Mouse (Mus musculus) yolk sac, embryonic 10.5 days (tissue): ENCODE measurements around the gene Olfr569.
A peak's percentile ranks its signal among the peaks of the same experiment; 100 is the strongest.

Experiments used
- DNase-seq: peaks from one replicate; pipeline ENCODE4 v3.0.0-alpha.2; 2017; ENCODE audit warnings: low spot score

Olfr569 gene

DNA sequence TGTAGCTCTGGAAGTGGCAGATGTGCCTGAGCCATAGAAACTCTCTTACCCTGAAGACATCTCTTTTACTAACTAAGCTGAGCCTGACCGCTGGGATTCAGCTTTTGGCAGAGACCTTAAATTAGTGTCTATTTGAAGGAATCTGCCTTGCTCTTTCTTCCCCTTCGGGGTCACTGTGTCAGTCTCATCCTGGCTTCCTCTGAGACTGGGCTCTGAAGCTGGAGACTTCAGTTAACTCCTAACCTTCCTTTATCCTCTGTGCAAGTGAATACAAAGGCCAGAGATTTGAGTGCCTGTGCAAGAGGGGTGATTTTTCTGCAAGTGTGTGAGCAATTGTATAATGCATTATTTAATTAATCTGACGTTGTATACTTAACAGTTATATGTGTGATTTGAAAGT, at the start of gene Olfr569:
Gene Olfr569 (minus strand): TSS at position 101 of the 400 bp plus-strand sequence.
- no peak for DNase-seq

DNA sequence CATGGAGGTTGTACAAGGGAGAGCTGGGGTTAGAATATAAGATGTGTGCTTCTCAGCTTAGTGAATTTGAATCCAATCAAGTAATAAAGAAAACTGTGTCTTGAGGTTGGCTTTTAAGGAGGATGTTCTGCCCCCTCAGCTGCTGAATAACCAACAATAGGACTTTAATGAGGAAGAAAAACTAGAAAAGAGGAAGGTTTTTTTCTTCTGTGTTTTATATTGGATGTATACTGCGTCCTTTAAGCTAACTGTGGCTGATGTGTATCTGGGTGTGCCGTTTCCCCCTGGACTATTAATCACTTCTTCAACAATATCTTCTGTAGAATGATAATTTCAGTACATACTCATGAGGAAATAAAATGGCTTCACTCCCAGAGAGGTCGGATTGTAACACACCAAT, 36.4 kb upstream of the Olfr569 start:
- DNase-seq = no peak

DNA sequence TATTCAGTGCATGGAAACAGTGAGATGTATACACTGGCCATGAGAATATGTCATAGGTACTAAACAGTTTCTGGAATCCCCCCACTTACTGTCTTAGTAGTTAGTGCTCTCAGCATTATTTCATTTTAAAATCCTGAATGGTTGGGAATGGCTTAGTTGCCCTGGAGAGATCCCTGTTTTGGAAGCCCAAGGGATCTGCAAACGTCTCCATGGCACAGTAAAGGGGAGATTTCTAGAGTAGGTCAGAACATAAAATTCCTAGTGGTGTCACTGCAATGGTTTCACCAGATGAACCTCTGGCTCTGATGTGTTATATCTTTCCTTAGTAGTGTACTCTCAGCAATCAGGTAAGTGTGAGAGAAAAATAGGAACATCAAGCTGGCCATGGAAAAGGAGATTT, 33.4 kb upstream of the Olfr569 start, which contains the start of gene Olfr572:
Gene Olfr572 (plus strand): TSS at position 301 of the 400 bp plus-strand sequence.
- no peak for DNase-seq

DNA sequence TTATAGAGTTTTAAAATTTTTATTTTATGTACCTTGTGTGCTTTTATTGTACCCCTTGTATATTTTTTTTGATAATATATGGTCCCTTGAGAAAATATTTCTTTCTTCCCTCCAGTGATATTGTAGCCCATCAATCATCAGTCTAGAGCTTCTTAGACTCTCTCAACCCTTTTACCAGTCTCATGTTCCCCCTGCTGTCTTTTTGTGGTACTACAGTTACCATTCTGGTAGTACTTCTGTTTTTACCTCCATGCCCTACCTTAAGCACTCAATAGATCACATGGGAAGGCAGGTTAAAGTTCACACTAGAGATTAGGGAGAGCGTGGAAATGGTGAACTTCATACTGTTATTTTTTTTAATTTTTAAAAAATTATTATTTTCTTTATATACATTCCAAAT, 28.9 kb upstream of the Olfr569 start:
- peak; percentile 36 for DNase-seq

DNA sequence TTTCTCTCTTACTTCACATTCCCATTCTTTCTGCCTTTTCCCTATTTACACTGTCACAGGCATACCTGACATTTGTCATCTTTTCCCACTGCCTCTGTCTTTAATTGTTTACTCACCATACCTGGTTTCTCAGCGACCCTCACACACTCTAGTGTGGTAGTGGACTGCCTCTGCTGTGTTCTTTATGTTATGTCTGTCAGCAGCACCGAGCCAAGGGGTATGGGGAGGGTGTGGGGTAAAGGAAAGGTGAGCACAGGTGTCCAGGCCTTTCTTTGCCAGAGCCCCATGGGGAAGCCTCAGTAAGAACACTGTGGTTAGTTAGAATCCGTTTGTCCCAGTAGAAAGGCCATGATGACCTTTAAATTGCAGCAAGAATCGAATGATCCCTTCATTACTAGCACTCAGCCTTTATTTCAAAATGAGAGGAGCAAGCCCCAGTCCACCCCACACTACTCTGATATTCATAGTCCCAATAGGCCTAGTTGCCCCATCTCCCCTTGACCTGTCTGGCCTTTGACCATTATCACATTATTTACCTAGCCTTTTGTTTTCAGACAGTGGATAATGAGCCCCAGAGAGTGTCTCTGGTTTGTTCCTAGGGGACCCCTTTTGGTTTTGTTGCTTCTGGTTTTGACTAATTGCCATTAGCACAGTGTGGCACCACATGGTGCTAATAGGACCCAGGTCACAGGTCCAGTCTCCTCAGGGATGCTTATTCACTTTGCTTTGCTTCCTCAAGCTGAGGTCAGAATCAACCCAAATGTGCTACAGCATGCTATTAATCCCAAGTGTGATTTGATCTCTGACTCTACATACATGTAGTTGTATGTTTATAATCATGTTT, 26.6 kb upstream of the Olfr569 start, which contains the start of gene Olfr571:
Gene Olfr571 (minus strand): TSS at position 505 of the 844 bp plus-strand sequence.
- no peak for DNase-seq

DNA sequence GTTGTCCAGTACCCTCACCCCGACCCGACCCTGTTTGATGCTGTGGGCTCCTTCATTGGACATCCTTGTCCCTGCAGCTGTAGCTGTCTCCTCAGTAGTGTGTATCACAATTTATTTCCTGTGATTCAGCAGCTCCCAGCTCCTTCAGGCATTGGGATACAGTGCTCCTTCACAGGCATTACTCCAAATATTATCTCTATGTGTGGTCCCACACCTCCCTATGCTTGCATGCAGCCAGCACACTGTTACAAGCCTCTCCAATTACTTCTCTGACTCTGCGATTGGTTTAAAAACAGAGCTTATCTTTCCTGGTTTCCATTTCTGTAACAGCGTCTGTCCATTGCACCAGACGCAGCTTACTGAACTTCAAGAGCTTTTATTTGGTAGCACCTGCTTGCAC, 25.7 kb upstream of the Olfr569 start:
- no peak for DNase-seq

DNA sequence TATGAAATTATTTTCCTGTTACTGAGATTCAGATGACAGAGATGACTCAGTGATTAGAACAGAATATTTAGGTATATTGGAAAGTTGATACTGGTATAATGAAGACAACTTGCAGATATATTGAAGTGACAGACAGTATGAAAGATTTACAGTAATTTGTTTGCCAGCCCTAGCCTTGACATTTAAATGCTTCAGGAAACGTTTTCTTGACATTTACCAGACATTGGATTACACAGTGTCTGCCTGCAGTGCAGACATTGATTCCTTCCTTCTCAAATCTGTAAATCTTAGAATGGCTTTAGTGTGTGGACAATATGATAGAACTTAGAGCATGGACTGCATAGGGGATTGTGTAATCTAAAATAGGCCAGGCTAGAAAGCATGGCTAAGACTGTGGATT, 24.6 kb upstream of the Olfr569 start:
- no peak for DNase-seq

DNA sequence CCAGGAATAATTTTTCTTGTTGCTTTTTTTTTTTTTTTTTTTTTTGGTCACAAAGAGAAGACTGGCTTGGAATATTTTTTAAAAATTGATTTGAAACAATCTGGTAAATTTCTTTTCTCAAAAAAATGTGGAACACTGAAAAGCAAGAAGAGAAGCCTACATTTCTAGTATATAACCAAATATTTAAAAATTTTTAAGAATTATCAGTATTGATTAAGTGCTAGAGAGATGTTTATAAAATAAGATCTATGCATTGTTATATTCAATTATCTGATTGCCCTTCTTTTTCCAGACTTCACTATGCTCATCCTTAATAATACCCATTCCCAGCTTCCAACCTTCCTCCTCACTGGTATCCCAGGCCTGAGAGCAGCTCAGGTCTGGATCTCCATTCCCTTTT, 13.9 kb downstream of the Olfr569 start, which contains the start of gene Olfr568:
Gene Olfr568 (plus strand): TSS at position 301 of the 400 bp plus-strand sequence.
- no peak for DNase-seq

DNA sequence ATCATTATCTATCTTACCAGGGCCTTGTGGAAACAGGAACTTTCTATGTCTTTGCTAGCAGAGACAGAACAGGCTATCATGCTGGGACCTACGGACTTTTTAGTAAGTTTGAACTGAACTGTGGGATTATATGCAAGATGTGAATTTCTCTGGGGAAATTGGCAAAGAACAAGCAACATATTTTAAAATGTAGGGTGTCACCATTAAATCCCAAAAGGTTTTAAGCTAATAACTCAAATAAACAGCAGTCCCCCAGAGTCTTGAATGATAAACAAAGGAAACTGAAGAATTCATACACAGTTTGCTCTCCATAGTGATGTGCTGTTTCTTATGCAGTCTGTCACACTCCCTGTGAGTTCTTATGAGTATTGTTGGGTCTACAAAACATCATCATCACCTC, 32.0 kb downstream of the Olfr569 start, which contains the start of gene Olfr566:
Gene Olfr566 (minus strand): TSS at position 101 of the 400 bp plus-strand sequence.
- no peak for DNase-seq

DNA sequence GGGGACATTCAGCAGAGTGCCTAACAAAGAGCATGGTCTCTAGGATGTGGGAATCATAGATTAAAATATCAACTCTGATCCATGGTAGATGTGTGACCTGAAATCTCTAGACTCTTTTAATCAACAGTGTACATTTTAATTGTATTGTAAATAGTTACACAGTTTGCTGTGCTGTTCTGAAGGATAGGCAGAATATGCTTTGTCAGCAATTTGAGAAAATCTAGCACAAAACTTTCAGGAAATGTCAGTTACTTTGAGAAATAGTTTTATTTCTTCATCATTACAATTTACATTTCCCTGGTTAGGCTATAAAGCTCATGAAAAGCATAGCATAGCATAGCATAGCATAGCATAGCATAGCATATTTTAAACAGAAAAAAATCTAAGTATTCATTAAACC, 34.9 kb downstream of the Olfr569 start:
- no peak for DNase-seq
